Mouse (Mus musculus): ENCODE measurements at regions not wholly inside any gene's neighbourhood (a gene's known extent, or its start where the extent isn't known, plus 50 kb on each side); places are given as distances from the start of the nearest gene placed in this dataset.

- no peak for DNase-seq (ENCODE audit: low read depth, low spot score)
Measured at GRCm38 (mm10) chr2:45647846-45648245, 530.7 kb upstream of the Zeb2 start.

- no peak for DNase-seq (ENCODE audit: low read depth, low spot score)
Measured at GRCm38 (mm10) chr2:45630081-45630480, 512.9 kb upstream of the Zeb2 start.

- DNase-seq (ENCODE audit: low read depth, low spot score), result no peak
Measured at GRCm38 (mm10) chr2:45629616-45630015, 512.4 kb upstream of the Zeb2 start.

DNA sequence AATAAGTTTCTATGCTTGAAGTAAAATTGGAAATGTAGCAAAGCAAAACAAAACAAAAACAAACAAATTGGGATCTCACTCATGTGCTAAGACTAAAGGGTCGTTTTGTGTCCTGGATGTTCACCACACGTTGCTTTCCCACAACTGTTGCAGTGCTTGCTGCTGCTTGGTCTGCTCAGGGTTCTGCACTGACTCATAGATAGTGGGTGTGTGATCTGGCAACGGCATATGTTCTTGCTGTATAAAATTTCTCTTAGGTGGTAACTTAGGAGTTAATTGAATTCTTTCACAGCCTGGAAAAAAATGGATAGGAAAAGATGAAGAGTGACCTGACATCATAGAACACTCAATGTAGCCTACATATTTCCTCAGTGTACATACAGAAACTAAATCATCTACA lies 505.9 kb upstream of the Zeb2 start:
- no peak for DNase-seq (ENCODE audit: low read depth, low spot score)

DNA sequence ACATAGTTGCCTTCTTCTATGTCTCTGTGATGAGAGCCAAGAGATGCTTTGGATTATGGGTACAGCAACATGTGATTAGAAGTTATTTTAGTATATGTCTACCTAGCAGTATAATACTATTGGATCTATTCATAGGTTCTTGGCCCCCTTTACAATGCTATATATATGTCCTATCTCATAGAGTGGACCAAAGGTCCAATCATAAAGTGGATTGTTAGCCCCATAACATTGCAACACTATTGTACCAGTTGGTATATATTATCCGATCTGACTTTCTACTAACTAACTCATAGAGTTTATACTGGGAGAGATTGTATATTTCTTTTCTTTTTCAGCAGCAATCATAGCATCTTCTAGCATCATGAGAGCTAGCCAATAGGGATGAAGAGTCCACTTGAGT lies 491.7 kb upstream of the Zeb2 start:
- no peak for DNase-seq (ENCODE audit: low read depth, low spot score)

DNA sequence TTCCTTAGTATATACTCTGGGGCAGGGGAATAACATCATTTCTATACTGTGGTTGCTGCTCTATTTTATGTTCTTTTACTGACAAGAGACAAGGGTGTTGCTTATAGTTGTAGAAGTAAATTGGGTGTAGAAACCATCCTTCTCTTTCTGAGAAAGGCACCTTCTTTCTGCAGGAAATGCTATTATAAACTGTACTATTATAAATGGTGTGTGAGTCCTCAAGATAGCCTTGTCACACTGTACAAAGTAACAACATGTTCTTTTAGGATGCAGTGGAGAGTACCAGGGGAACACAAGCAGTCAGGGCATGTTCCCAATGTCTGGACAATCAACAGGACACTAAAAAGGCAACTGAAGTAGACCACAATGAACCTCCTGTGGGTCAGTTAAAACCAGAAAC lies 490.2 kb upstream of the Zeb2 start:
- no peak for DNase-seq (ENCODE audit: low read depth, low spot score)

DNA sequence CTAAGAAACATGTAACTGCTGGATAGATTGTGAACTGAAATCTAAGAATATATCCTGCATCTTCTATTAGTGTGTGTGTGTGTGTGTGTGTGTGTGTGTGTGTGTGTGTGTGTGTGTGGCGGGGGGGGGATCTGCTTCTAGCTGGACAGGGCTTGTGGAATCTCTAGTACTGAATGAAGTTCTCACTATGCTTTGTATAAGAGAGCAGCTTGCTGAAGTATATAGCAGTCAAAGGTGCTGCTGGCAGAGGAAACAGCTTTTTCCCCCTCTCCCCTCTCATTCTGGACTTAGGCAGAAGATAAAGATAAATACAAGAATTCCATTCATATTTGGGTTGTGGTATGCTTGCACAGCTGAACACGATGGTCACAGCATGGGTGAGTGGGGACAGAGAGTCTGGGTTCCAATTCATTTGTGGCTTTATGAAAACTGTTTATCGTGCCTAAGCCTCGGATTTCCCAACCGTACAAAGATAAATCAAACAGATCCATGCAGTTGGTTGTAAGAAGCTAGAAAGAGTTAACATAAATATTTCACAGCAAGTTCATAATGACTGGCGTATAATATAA lies 484.2 kb upstream of the Zeb2 start:
- DNase-seq (ENCODE audit: low read depth, low spot score), result no peak

DNA sequence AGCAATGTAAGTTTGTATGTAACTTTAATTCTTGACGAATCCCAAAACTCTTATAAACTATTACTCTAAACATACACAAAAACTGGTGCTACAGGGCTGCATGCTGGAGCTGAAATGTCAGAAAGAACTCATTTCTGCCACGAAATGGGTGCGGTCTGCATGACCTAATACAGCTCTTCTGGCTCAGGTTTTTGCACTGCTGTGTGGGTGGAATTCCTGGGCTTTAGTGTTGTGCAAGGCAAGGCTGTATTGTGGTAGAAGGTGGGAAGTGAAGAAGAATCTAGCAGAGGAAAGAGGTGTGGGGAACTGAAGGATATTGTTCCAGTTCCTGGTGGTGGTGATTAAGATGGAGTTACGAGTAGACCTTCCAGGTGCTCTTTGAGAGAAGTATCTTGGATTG lies 476.6 kb upstream of the Zeb2 start:
- no peak for DNase-seq (ENCODE audit: low read depth, low spot score)

DNA sequence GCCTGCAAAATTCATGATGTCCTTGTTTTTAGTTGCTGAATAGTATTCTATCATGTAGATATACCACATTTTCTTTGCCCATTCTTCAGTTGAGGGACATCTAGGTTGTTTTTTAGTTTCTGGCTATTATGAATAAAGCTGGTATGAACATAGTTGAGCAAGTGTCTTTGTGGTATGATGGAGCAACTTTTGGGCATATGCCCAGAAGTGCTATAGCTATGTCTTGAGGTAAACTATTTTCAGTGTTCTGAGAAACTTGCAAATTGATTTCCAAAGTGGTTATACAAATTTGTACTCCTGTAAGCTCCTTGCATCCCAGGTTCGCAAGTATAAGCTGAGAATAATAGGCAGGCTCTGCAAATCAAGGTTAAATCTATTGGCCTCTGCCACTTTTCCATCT lies 473.8 kb upstream of the Zeb2 start:
- DNase-seq (ENCODE audit: low read depth, low spot score), result no peak

DNA sequence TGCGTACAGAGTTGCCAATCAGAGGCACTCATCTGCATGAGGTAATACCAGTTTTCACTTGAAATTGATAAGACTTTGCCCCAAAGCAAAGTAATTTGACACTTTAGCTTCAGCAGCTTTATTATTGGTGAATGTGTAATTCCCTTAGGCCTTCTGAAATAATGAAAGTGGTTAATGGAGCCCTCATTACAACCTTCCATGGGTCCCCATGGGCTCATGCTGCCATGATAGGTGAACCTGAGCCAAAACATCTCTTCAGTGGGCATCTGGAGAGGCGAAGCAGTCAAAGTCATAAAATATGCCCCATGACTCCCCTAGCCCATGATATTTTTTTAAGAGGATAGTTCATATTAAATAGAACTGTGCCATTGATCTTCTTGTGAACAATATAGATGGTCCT lies 471.1 kb upstream of the Zeb2 start:
- DNase-seq (ENCODE audit: low read depth, low spot score), result no peak

- DNase-seq (ENCODE audit: low read depth, low spot score), result no peak
Measured at GRCm38 (mm10) chr2:45586588-45587200, 469.5 kb upstream of the Zeb2 start.

GRCm38 (mm10) chr2:45581549-45581925 lies 464.3 kb upstream of the Zeb2 start:
- DNase-seq (ENCODE audit: low read depth, low spot score), result no peak

GRCm38 (mm10) chr2:45580838-45581548 lies 463.8 kb upstream of the Zeb2 start:
- no peak for DNase-seq (ENCODE audit: low read depth, low spot score)

DNA sequence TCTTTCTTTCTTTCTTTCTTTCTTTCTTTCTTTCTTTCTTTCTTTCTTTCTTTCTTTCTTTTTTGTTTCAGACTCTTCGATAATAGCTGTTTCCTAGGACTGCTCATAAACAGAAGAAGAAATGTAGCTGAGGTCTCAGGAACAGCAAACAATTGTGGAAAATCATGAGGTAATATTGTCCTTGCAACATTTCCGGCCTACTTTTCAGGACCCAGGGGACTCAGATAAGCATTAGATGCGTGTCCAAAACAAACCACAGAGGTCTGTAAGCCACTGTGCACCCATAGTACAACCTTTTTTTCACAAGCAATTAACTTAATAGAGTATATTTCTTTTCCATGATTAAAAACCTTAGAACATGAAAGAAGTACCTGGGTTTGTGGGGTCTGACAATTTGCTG lies 455.7 kb upstream of the Zeb2 start:
- no peak for DNase-seq (ENCODE audit: low read depth, low spot score)

GRCm38 (mm10) chr2:45554707-45555106 lies 437.5 kb upstream of the Zeb2 start:
- no peak for DNase-seq (ENCODE audit: low read depth, low spot score)

DNA sequence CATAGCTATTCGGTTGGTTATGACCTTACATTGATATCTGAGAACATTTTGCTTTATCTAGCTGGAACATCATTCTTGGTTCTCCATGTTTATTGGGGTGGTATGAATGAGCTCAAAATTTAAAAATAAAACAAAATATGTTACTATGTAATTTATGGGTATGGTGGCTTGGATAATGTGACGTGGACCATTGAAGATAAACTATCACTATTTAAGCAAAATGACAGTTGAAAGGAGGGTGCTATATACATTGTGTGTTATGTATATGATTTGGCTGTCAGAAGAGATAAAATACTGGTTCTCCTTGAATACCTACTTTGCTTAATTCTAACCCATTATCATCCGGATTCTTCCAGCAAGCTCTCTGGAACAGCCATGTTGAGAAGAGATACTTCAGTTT lies 424.2 kb upstream of the Zeb2 start:
- DNase-seq (ENCODE audit: low read depth, low spot score), result no peak

DNA sequence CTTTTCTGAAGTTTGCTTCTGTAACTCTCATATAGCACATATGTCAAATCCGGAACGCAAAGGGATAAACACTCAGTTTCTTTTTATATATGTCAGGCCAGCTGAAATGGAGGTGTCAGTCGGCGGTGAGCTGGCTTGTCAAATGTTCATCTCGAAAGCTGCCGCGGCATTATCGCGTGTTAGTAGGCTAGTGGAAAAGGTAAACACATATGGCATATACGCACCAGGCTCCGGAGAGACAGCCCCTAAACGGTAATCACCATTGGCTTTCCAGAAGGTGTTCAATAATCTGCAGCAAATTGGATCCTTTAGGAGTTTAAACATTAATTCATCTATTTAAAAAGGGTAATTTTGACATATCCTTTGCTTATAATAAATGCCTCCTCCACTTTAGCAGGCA lies 421.8 kb upstream of the Zeb2 start:
- DNase-seq (ENCODE audit: low read depth, low spot score), result no peak

GRCm38 (mm10) chr2:45537722-45538121 lies 420.5 kb upstream of the Zeb2 start:
- DNase-seq (ENCODE audit: low read depth, low spot score), result no peak

GRCm38 (mm10) chr2:45534806-45535205 lies 417.6 kb upstream of the Zeb2 start:
- no peak for DNase-seq (ENCODE audit: low read depth, low spot score)

DNA sequence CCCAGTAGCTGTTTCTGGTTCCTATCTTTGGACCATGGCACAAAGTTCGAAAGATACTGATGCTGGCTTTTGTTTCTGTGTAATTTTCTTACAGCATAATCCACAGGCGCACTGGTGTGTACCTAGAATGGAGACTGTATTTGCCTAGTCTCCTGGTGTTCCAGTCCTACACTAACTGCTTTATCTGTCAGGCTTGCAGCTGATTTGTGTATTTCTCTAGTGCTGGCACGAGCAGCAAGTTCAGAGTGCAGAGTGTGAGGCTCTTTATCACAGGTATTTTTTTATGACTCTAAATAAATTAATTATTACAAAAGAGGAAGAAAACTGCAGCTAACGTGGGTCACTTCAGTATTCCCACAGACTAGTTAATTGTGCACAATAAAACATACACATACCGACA lies 405.1 kb upstream of the Zeb2 start:
- no peak for DNase-seq (ENCODE audit: low read depth, low spot score)

DNA sequence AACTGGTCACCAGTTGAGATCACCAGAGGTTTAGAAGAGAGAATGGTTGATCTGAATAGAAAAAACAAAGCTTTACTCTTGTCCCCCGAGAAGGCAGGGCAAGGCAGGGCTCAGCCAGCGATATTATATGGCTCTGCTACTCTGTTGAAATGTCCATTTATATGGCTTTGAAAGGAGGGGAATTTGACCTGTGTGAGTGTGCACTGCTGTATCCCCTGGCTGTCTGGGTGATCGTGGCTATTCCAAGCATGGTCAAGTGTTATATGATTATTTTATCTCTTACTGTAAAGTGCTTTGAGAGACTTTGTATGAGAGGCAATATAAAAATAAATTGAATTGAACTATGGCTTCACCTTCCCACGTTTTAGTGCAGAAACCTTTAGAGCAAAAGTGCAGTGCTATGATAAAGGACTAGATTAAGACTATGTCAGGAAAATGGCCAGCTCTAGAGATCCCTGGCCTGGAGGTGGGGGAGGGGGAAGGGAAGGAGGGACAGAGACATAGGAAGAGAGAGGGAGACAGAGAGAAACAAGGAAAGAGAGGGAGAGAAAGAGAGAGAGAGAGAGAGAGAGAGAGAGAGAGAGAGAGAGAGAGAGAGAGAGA lies 402.5 kb upstream of the Zeb2 start:
- DNase-seq (ENCODE audit: low read depth, low spot score), result no peak

DNA sequence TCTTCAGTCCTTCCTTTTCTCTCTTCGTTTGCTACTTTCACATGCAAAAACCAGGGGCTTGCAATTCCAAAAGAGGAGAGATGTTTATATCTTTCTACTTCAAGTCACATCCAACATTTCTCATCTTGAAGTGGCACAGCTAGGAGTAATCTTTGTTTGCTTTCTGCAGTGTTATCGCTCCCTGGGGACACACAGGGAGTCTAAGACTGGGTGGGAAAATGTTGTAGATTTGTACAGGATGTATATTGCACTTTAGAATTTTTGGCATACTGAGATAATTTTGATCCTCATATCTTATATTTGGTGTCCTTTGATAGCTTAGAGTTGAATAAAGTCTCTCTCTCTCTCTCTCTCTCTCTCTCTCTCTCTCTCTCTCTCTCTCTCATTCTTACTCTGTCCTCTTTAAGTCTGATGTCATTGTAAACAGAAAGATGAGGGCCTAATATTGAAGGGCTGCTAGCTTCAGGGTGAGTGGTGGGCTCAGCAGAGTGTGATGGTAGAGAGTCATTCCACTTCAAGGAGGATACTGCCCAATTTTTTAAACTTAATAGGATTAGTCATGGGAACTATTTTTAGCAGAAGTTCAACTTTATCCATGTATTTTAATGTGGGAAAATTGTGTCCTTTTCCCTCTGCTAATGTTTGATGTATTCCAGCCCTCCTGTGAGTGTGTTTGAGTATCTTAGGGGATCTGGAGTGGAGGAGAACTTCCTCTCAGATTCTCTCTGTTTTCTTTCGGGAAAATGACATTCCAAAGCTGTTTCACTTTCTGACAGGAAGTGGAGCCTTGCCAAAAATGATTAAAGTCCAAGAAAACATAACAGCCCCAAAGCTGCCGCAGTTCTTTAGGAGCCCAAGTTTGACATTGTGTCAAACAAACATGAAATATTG lies 397.3 kb upstream of the Zeb2 start:
- no peak for DNase-seq (ENCODE audit: low read depth, low spot score)

All from CD4-positive, CD25-positive, alpha-beta regulatory T cell, adult 2 months (primary cell).